Mouse (Mus musculus) urinary bladder, postnatal 10 days (tissue): ENCODE results near the gene Arhgdib.
"Not testable (repeated sequence)": the region's sequence is repeated elsewhere in the genome, so short reads cannot be mapped to it uniquely, and the experiment has no call there.

Experiments used
- DNase-seq: peaks from one replicate; pipeline ENCODE4 v3.0.0; 2022; ENCODE audit warnings: low spot score

Gene Arhgdib

DNA sequence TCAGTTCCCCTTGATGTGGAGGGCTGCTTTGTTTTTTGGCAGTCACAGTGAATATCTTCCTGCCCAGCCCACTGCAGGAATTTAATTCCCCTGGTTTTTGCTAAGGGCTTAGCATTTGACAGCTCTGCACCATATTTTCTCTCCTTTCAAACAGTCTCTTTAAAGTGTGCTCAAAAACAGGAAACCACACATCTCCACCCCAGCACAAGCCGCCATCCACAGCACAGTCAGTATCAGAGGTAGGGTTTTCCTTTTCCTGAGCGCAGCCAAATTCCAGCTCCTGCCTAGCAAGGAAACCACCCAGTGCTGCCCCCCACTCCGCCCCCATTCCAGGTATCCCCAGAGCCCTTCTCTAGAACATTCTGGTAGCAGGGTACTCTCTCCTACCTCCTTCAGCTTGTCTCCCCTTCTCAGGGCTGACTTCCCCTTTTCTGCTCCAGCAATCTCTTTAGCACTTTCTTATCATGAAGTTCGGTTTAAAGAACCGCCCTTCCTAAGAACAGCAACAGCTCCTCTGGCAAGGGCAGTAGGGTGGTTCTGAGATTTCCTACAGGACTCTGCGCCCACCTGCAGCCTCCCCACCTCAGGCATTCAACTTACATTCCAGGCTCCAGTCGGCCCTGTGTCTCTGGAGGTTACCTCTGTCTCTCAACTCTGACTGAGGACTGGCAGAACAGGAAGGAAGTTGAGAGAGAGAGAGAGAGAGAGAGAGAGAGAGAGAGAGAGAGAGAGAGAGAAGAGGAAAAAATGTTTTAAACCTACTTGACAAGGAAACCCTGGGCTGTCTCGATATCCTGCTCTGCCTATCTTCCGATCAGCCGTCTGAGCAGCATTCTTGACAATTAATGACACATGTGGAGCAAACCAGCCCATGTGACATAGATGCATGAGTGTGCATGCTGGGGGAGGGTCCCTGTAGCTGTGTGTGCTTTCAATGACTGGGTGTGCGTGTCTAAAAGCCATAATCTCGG, at the start of gene Arhgdib:
Arhgdib (minus strand) TSS at position 849 of the 971 bp plus-strand sequence.
- DNase-seq: no peak

- no peak for DNase-seq
Measured at GRCm38 (mm10) chr6:136990557-136990956, 48.9 kb upstream of the Arhgdib start.

DNA sequence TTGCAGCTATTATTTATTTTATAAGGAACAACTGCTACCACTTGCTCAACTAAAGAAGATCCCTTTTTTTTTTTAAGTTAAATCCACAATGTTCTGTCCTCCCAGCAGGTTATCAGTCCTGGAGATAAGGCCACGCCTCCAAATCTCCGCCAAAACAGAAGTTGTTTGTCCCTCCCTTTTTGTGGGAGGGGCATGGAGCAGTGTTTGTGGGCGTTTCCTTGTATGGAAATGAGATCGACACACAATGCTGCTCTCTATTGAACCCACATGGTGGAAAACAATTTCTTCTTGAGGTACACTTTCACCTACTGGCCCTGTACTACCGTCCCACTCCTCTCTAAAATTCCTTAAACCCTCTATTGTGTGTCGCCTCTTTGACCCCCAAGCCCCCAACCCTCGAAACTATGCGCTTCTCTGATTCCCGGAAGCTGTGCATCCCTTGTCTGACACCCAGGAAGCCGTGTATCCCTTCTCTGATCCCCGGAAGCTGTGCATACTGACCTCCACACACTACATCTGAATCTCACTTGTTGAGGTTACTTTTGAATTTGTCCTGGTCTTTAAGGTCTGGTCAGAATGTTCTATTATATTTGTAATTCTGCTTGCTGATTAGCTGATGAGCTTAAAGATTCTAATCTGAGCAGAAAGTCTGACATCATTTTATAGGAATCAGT, 48.3 kb upstream of the Arhgdib start:
- DNase-seq: no peak

DNA sequence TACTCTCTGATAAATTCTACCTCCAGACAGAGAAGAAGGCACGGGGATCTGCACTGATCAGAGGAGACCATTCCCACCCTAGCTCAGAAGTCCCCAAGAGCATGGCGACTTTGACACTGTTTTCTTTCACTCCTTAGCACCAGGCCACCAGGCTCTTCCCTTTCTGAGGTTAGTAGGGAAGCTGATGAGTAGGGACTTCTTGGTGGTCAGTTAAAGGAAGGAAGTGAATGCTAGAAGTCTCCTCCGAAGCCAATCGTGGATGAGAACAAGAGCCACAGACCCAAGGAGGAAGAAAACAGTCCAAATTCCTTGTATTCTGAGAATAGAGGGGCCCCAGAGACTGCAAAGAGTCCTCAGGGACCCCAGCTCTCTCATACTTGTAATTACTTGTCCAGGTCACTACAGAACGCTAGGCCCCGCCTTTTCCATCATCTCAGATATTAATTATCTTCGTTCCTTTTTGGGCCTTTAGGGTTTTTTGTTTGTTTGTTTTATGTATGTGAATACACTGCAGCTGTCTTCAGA, 46.9 kb upstream of the Arhgdib start:
- no peak for DNase-seq

DNA sequence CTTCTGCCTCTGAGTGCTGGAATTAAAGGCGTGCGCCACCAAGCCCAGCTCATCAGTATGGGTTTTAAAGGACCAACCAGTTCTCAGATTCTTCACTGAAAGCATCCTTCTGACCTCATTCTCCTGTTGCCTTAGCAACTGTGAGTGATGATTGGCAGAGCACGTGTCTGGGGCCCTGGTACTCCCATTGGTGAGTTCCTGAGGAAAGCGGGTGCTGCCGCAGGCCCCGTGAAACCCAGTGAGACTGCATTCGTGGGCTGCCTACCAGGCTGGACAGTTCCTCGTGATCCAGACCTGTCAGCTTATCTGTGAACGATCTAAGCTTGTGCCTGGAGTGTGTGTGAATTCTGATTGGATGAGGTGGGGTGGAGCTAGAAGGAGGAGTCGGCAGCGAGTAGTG, 45.0 kb upstream of the Arhgdib start:
- no peak for DNase-seq

DNA sequence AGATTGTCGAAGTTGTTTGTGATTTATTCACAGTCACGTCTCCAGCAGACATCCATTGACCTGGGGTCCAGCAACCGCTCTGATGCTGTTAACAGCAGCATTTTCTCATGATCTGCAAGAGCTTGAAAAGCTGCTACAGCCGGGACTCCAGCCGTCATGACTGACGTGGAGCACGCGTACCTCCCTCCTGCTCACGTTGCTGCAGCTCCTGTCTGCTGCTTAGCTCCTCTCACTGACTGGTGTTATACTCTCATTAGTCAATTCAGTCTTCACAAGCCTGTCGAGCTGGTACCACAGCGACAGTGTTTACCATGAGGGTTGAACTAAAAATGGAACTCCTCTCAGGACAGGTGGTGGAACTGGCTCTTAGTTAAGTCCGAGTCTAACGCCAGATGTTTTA, 44.3 kb upstream of the Arhgdib start:
- DNase-seq: no peak

- no peak for DNase-seq
Measured at GRCm38 (mm10) chr6:136983201-136983600, 41.5 kb upstream of the Arhgdib start.

DNA sequence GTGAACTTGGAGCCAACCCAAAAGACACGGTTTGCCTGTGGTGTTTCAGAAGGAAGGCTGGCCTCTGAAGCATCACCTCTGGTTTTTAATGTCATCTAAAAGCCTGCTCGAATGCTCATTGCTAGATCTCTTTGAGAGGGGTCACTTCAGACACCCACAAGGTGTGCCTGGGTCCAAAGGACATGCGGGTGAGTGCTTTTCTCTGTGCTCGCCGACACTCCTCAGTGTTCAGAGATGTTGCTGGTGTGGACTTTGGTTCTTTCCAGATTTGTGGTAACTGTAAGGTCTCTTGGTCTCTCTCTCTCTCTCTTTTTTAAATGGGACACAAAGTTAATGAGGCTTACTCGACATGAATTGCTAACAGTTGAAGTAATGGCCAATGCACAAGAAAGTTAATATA, 40.9 kb upstream of the Arhgdib start:
- DNase-seq: no peak

DNA sequence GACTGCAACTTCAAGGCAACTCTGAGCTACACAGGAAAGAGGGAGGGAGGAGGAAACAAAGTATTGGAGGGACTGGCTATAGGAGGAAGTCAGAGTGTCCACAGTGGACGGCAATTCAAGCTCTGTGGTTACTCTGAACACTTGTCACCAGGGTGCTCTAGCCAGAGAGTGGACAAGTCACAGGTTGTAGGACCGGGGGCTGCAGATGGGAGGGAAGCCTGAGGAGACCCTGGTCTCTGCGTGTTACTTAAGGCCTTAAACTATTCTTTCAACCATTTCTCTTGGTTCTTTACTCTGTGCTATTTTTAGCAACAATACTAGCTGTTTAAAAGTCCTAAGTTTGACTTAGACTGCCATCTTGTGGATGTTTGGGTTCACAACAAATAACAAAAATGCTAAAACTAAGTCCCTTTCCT, 38.6 kb upstream of the Arhgdib start:
- no peak for DNase-seq

DNA sequence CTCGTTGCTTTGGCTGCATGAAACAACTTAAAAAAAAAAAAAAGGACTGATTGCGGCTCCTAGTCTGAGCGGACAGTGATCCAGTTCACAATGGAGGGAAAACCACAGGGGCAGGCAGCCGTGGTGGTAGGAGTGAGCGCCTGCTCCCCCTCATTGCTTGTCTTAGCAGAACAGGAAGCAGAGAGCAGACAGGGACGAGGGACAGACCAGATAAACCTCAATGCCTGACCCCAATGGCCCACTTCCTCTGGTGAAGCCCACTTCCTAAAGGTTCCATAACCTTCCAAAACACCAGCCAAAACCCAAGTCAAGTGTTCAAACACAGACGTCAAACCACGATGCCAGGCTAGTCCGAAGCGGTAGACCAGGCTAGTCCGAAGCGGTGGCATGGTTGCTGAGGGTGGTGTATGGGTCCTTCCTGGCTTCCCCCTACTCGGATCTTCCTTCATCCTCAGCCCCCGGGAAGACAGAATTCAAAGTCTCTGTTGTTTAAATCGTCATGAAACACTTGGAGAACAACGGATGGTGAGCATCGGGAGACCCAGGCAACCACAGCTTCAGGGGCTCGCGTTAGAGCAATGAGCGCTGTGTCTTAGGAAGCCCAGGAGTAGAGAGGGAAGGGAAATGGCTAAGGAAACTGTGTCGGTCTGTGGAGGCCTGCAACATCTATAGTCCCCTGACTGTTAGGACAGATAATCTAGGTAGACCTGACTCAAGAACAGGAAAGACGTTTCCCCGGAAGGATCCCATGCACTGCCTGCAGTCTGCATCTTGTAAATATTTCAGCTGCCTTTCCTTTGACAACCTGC, 37.8 kb upstream of the Arhgdib start:
- no peak for DNase-seq

DNA sequence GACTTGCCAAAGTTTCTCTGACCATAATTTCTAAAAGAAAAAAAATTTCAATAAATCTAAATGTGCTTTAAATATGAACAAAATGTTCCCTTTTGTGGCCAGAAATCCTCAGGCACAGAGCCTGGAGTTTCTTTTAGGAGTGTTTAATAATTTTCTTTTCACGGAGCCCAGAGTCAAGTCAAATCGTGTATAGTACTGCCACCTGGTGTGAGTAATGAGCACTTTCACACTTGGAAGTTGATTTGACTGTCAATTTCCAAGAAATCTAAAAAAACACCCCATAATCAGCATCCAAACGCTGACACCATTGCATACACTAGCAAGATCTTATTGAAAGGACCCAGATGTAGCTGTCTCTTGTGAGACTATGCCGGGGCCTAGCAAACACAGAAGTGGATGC, 27.2 kb upstream of the Arhgdib start:
- DNase-seq: not testable (repeated sequence)

- DNase-seq: no peak
Measured at GRCm38 (mm10) chr6:136967466-136967865, 25.8 kb upstream of the Arhgdib start.

DNA sequence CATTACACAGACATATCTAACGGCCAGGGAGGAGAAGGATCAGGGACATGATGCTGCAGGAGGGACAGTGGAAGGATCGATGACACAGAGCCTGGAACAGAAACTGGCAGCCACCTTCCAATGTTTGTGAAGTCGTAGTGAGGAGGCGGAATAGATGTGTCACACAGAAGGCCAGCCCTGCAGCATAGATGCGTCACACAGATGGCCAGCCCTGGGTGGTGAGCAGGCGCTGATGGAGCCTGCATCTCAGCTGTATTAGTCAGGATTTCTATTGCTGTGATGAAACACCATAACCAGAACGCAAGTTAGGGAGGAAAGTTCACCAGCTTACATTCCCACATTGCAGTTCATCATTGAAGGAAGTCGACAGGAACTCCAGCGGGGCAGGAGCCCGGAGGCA, 24.2 kb upstream of the Arhgdib start:
- DNase-seq: no peak

- no peak for DNase-seq
Measured at GRCm38 (mm10) chr6:136964609-136965510, 23.2 kb upstream of the Arhgdib start.

GRCm38 (mm10) chr6:136962957-136963356, 21.3 kb upstream of the Arhgdib start:
- DNase-seq: no peak

DNA sequence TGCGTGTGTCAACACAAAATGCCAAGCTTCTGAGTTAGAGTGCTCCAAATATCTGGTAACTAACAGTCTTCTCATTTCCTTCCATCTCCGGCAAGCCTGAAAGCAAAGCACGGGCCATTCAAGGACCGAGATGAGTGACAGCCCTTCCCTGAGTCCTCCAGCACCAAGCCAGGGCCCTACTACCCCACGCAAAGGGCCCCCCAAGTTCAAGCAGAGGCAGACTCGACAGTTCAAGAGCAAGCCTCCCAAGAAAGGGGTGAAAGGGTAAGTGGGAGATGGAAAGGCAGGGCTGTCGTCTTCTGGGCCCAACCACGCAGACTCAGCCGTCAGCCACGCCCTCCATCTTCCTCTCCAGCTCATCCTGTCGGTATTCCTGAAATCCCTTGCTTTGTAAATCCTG, 17.4 kb upstream of the Arhgdib start:
- DNase-seq: no peak

- no peak for DNase-seq
Measured at GRCm38 (mm10) chr6:136957062-136957461, 15.4 kb upstream of the Arhgdib start.

DNA sequence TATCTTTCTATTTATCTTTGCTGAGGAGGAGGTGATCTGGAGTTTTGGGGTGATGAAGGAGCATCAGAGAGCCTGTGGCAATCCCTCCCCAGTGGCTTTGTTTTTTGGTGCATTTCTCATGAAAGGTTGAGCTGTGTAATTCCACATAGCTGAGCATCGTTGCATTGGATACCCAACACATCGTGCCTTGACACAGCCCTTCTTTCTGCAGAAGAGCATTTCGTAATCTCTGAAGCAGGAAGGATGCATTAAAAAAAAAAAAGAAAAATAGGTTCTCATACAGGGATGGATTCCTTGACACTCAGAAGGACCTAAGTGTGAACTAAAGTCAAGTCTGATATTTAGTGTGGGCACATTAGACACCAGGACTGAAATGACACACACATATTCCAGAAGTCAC, 13.5 kb upstream of the Arhgdib start:
- DNase-seq: no peak

DNA sequence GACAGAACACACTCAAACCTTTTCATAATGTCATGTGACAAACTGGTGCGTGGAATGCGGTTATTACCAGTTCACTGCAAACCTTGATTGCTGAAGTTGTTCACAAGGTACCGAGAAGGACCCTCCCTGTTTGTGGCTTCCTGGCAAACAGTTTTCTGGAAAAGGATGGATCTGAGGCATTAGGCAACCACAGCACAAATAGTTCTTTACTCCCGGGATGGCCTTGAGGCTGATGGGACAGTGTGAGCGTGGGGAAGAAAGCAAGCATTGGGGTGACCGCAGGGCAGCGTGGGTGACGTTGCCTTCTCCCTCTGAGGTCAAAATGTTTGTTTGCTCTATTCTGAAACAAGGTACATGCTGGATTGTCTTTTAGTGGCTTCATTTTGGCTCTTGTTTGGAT, 13.0 kb upstream of the Arhgdib start:
- DNase-seq: no peak

DNA sequence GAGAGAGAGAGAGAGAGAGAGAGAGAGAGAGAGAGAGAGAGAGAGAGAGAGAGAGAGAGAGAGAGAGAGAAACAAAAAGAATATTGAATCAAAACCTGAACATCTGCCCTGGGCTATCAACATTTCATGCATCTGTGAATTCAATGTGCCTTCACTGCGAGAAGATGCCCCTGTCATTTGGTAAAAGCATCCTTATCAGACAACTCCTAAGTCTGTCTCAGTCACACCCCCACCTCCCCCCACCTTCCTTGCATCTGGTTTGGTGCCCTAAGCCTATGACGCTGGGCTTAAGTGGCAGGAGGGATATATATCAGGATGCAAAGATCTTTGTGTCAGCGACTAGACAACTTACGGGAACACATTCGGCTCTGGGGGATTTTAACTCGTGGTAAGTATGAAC, 12.5 kb upstream of the Arhgdib start:
- no peak for DNase-seq

DNA sequence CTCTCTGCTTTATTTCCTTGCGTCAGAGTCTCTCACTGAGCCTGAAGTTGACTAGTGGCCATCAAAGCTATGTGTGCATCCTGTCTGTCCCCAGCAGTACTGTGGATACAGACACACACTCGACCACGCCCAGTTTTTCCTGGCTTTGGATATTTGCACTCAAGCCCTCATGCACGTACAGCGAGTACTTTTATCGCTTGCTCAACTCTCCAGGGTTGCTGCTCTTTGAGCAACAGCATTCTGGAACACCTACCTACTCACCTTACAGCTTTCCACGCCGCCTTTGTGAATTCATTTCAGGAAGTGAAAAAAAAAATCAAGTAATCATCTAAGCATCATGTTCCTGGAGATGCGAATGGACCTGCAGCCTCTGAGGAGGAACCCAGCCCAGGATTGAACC, 11.2 kb upstream of the Arhgdib start:
- DNase-seq: no peak
